Mouse (Mus musculus) kidney, embryonic 14.5 days (tissue): Measurements from ENCODE around the gene Rrp1b. TPM values are rescaled to one million over a fixed set of nuclear protein-coding genes. Genes with fewer than 3 reads are reported as not detected.

Experiments
- polyA plus RNA-seq: library from polyadenylated mRNA; unstranded; fragments of >200 nt; fragmentation: Nextera tagmentation; extraction: Ambion mirVana; gene quantifications from 2 replicates; pipeline ENCODE4 v1.2.1, GENCODE M21; 2014

Rrp1b gene
- polyA plus RNA-seq, 1 experiment from 2014 or later = 77.5 TPM

Other genes with a start within 250 kb of the Rrp1b start
- 16.8 and 17.3 TPM in 2 replicates for gene Sik1, start 180.3 kb upstream of the Rrp1b start, polyA plus RNA-seq
- 0.21 and 0.95 TPM in 2 replicates for gene Hsf2bp, start 249 bp downstream of the Rrp1b start, polyA plus RNA-seq
- 15.9 and 16.9 TPM in 2 replicates for gene Notch3, start 130.8 kb downstream of the Rrp1b start, polyA plus RNA-seq
- gene Ephx3, start 153.4 kb downstream of the Rrp1b start, polyA plus RNA-seq = 0.10 TPM in 1 of 2 replicates, not detected in the other
- gene Brd4, start 248.6 kb downstream of the Rrp1b start, polyA plus RNA-seq = 94.5 and 132 TPM in 2 replicates